Mouse (Mus musculus) cerebellum, adult 18-20 months (tissue): ENCODE measurements around the gene Phc2.

Experiments used
- DNase-seq, 2 experiments: peaks; one replicate each; pipeline ENCODE4 v3.0.0; 2021

Phc2 gene

DNA sequence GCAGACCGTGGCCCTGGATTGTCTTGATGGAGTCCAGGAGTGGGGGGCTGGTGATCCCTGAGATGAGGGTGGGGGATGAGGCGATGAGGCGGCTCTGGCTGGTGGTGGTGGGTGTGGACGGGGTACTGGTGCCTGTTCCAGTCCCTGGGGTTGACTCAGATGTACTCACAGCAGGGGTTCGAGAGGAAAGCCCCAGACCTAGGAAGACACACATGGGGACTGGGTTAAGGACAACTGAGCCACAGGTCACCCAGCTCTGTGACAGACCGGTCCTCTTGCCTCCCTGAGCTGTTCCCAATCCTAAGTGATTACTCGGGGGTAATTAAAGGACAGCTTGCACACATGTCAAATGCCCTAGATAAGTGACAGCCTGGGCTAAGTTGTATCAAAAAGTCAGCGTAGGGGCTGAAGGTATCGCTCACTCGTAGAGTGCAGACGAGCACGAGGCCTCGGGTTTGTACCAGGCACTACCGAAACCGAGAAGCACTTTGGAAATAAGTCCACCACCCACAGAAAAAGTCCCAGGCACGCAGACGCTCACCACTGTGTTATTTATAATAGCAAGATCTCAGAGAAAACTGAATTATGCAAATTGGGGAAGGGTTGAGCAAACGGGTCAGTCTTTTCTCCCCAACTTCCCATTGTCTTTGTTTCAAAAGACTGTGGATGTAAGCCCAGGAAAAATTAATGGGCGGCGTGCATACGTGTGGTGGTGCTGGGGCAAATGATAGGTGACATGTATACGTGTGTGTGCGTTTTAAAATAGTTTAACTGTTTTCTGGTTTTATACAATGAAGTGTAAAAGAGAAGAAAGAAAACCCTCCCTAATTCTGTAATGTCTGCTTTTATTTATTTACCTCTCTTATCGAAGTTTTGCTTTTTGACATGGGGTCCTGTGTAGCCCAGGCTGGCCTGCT, 132.8 kb downstream of the Phc2 start:
- DNase-seq: no peak

DNA sequence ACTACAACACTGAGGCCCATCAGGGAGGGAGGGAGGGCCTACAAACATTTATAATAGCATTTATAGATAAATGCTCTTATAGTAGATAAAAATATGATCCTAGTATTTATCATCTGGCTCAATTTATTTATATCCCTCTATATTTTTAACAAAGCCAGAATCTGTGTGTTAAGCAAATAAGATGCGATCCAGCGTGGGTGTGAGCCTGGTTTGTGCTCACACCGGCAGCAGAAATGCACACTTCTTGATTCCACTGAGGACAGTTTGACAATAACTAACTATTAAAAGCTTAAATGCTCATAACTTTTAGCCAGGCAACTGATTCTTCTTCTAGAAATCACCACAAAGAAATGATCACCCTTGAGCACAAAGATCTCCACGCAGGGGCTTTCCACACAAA, 133.6 kb downstream of the Phc2 start:
- DNase-seq: no peak

DNA sequence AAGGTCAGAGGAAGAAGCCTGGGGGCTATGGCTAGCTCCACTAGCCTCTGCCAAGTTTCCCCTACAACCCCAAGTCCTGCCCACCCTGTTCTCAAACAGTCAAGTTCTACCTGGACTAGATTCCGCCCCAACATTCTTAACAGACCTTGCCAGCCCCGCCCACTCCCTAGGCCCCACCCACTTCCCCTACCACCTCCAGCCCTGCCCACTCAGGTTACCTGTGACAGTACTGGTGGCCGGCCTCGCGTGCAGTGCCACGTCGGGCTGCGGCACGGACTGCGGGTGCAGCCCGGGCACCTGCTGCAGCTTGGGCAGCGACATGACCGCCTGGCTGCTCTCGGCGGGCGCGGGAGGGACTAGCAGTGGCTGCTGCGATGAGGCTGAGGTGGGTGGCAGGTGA, 135.1 kb downstream of the Phc2 start:
- no peak for DNase-seq

DNA sequence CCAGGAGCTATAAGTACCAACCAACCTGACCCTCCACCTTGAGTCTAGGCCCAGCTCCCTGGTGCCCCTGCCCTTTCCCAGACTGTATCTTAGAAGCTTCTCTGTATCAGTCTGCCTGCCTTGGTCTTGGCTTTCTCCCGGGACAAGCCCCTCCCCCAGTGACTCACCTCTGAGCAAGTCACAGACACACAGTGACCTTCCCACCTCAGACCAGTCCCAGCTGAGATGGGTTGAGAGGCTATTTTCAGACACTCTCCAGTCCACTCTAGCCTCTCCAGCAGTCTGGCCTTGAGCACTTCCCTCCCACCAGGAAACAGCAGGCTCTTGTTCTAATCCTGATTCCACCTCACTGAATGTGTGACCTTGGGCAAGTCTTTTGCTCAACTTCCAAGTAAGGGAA, 139.2 kb downstream of the Phc2 start:
- DNase-seq: no peak

DNA sequence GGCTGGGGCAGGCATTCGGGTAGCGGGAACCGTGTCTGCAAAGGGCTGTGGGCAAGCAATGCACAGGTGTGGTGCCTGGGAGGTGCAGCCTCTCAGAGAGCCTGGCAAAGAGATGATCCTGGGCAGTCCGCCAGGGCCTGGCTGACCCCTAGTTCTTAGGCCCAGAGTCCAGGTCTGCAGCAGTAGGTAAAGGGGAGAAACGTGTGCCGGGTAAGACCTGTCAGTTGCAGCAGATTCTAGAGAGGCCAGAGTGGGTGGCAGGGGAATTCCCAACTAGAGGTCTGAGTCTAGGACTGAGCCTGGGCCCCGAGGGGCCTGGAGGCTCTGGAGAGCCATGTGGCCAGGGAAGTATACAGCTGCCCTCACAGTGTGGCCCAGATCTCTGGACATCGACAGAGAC, 139.7 kb downstream of the Phc2 start:
- DNase-seq: peak; percentile 46 to 53

DNA sequence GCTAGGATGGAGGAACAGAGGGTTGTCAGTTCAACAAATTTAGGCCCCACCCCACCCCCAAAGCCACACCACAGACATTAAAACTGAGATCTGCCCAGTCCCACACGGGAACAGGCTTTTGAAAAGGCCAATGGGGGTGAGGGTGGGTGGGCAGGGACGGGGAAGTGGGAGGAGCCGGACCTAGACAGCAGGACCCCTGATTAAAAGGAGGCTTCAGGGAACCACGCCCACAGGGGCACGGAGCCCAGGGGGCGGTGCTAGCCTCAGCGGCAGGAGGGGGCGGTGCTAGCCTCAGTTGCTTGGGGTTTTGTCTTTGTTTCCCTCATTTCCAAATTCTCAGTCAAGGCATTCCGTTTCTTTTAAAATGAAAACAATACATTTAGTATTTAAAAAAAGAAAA, 141.1 kb downstream of the Phc2 start:
- DNase-seq: no peak

DNA sequence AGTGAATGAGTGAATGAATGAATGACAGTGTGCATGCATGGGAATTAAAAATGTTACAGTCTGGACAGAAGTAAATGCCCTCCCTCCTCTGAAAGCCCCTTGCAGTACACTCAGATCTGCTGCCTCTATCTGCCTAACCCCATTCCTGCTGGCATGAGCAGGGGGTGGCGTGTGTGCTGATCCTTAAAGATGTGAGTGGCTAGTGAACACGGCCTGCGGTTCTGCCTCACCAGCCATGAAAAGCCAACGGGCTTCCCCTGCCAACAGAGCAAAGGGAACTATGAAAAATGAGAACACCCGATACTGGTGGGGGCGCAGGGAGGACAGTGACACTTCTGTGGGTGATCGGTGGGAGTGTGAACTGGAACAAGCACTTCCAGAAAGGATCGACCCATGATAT, 142.3 kb downstream of the Phc2 start:
- DNase-seq: no peak

DNA sequence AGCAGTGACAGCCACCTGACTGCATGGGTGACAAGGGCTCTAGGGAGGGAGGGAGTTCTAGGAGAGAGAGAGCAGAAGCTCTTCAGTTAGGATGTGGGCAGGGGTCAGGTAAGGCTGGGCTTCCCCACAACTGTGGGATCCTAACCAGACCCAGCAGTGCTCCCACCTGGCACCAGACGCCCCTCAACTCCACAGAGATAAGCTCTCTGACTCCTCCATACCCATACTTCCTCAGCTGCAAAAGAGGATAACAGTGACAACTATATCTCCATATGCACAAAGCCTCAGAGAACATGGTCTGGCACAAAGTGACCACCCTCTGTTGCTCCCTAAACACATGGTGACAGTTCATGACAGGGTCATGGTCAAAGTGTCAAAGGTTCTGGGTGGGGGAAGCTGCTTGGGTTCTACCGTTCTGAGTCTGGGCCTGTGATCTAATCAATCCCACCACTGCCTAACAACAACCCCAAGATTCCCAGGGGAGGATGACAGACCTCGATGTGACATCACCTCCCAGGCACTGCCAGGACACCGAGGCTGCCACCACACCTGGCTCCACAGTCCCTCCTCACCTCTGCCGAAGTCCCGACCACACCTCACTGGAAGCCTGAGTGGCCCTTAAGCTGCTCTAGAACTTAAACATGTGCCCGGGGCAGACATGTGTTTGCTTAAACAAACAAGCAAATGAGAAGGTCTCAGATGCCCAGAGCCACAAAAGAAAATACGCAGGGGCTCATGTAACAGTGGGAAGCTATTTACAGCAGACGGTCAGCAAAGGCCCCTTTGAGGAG, 147.4 kb downstream of the Phc2 start:
- DNase-seq: no peak
